In genomic region chr6:54435663-54436062, GRCm38 (mm10) we compare ENCODE assay signal across 20 mouse cellular contexts. TPM values are rescaled to one million over a fixed set of nuclear protein-coding genes. Genes with fewer than 3 reads are reported as not detected.
DNase-seq lines count a peak whose midpoint lies in the region; ATAC-seq and TF ChIP-seq lines count a peak whose summit lies in the region.
"Had no signal": no experiment of that assay in that cellular context is flagged by ENCODE, and none has a peak within 500 bp of the region (broad histone marks: within the 10 kb centered on the region; RNA-seq: fewer than 3 reads in every experiment).

No protein-coding gene starts in this region.

- H3K27ac ChIP-seq in midbrain, embryonic 12.5 days (replicated peaks): no peak overlapping the region
- no peak overlapping the region for H3K27ac ChIP-seq in midbrain, embryonic 14.5 days (replicated peaks; ENCODE audit: low read depth, low read length)
- no peak overlapping the region for H3K27ac ChIP-seq in forebrain, embryonic 15.5 days (replicated peaks)
- H3K27ac ChIP-seq in thymus, adult 2 months (ENCODE audit: control insufficient read depth, insufficient read depth, low read length): no peak overlapping the region
- H3K27ac ChIP-seq: heart, adult 2 months; limb, embryonic 10.5 days; macrophage; midbrain, embryonic 13.5 days had no signal

- H3K4me1 ChIP-seq in midbrain, embryonic 12.5 days: peaks cover 26% of the 10 kb centered on the region
- H3K4me1 ChIP-seq in midbrain, embryonic 14.5 days (ENCODE audit: control insufficient read depth, insufficient read depth, low read length): peaks cover 8% of the 10 kb centered on the region; the same call in 1 of the 2 replicates
- H3K4me1 ChIP-seq in forebrain, embryonic 15.5 days: peaks cover 43% of the 10 kb centered on the region
- H3K4me1 ChIP-seq in thymus, adult 2 months (replicated peaks; ENCODE audit: control insufficient read depth, insufficient read depth, low read length): no peaks in the 10 kb centered on the region

- no peak overlapping the region for H3K9ac ChIP-seq in midbrain, embryonic 12.5 days (replicated peaks)
- no peak overlapping the region for H3K9ac ChIP-seq in midbrain, embryonic 14.5 days (replicated peaks; ENCODE audit: low read length)
- no peak overlapping the region for H3K9ac ChIP-seq in forebrain, embryonic 15.5 days (replicated peaks)
- H3K9ac ChIP-seq: lung, embryonic 14.5 days; midbrain, embryonic 13.5 days had no signal

- 42% methylated on average over 7 of the region's 7 CpGs for WGBS in midbrain, embryonic 12.5 days
- 34% methylated on average over 7 of the region's 7 CpGs for WGBS in midbrain, embryonic 14.5 days
- 21% methylated on average over 7 of the region's 7 CpGs for WGBS in forebrain, embryonic 15.5 days
- WGBS in thymus, adult 2 months: 74% methylated on average over 7 of the region's 7 CpGs

- H3K36me3 ChIP-seq in midbrain, embryonic 12.5 days: no peaks in the 10 kb centered on the region
- H3K36me3 ChIP-seq in midbrain, embryonic 14.5 days (ENCODE audit: control insufficient read depth, insufficient read depth, low read length): no peaks in the 10 kb centered on the region
- H3K36me3 ChIP-seq in forebrain, embryonic 15.5 days: no peaks in the 10 kb centered on the region
- no peaks in the 10 kb centered on the region for H3K36me3 ChIP-seq in thymus, adult 2 months (ENCODE audit: control insufficient read depth, insufficient read depth, low read length)
- H3K36me3 ChIP-seq: limb, embryonic 10.5 days; midbrain, embryonic 13.5 days had no signal

- ATAC-seq in midbrain, embryonic 12.5 days (ENCODE audit: low FRiP score, low read depth): peak; percentile 34; the same call in 1 of the 2 replicates
- ATAC-seq in midbrain, embryonic 14.5 days (ENCODE audit: low FRiP score, low TSS enrichment): no peak; the same call in 1 of the 2 replicates
- 0 out of 2 replicates have a peak, but pooled peaks have one; percentile 11 for ATAC-seq in forebrain, embryonic 15.5 days (replicated peaks)
- ATAC-seq: midbrain, embryonic 13.5 days had no signal

- peaks cover 16% of the 10 kb centered on the region for H3K27me3 ChIP-seq in midbrain, embryonic 12.5 days
- 0 out of 2 replicates have a peak, but pooled peaks cover 3% of the 10 kb centered on the region for H3K27me3 ChIP-seq in midbrain, embryonic 14.5 days (ENCODE audit: control insufficient read depth, insufficient read depth, low read length)
- no peaks in the 10 kb centered on the region for H3K27me3 ChIP-seq in forebrain, embryonic 15.5 days
- no peaks in the 10 kb centered on the region for H3K27me3 ChIP-seq in thymus, adult 2 months (ENCODE audit: control insufficient read depth, insufficient read depth, low read length)

- no peak for TF ChIP-seq POLR2A in thymus, adult 2 months (IDR thresholded peaks at IDR 0.05; ENCODE audit: control insufficient read depth, extremely low read depth, insufficient read depth, low read length, poor library complexity)

- no peaks in the 10 kb centered on the region for H3K9me3 ChIP-seq in midbrain, embryonic 12.5 days
- H3K9me3 ChIP-seq in midbrain, embryonic 14.5 days (ENCODE audit: control insufficient read depth, low read length): no peaks in the 10 kb centered on the region
- no peaks in the 10 kb centered on the region for H3K9me3 ChIP-seq in forebrain, embryonic 15.5 days
- H3K9me3 ChIP-seq: limb, embryonic 10.5 days; midbrain, embryonic 13.5 days had no signal

- no peak for TF ChIP-seq CTCF in thymus, adult 2 months (IDR thresholded peaks at IDR 0.05; ENCODE audit: borderline replicate concordance, control insufficient read depth, extremely low read depth, insufficient read depth, low read length, poor library complexity)

- intact Hi-C loops in heart, postnatal 14 days (cut with DNase I): no loop called here

- H3K4me2 ChIP-seq in midbrain, embryonic 12.5 days (replicated peaks): no peak overlapping the region
- no peak overlapping the region for H3K4me2 ChIP-seq in midbrain, embryonic 14.5 days (ENCODE audit: low read length)
- H3K4me2 ChIP-seq in forebrain, embryonic 15.5 days (replicated peaks): no peak overlapping the region
- H3K4me2 ChIP-seq: liver, embryonic 11.5 days; lung, embryonic 14.5 days; midbrain, embryonic 13.5 days had no signal

- H3K4me3 ChIP-seq in midbrain, embryonic 12.5 days: no peak overlapping the region
- no peak overlapping the region for H3K4me3 ChIP-seq in midbrain, embryonic 14.5 days (replicated peaks; ENCODE audit: low read depth, low read length)
- no peak overlapping the region for H3K4me3 ChIP-seq in forebrain, embryonic 15.5 days
- no peak overlapping the region for H3K4me3 ChIP-seq in thymus, adult 2 months (ENCODE audit: control insufficient read depth, insufficient read depth, low read length)
- H3K4me3 ChIP-seq: erythroblast, embryonic 14.5 days; heart, adult 2 months; limb, embryonic 10.5 days; midbrain, embryonic 13.5 days had no signal

- peak; percentile 49 for DNase-seq in heart, adult 11 months
- no peak for DNase-seq in heart, postnatal 14 days
- no peak for DNase-seq in midbrain, embryonic 14.5 days
- peak; percentile 79 for DNase-seq in R1 (ENCODE audit: low read depth, low spot score)
- no peak for DNase-seq in cerebellum, adult 9-10 months
- no peak for DNase-seq in thymus, adult 2 months
- DNase-seq: cerebellum, adult 11 months; cerebellum, postnatal 25 days; heart, adult 2 months; heart, postnatal 36 days; lung, embryonic 14.5 days; right cerebral cortex, postnatal 14 days; thymus, postnatal 14 days had no signal

RNA-seq across cellular contexts. Expression of gene Wipf3, which starts 6.3 kb away (rescaled TPM):
- total RNA-seq in heart, postnatal 14 days (2021): 10 to 100 TPM; 20.9 to 25.7 TPM
- polyA plus RNA-seq in midbrain, embryonic 12.5 days (2016; fragmentation: Nextera tagmentation; extraction: Ambion mirVana): 0.89 and 1.3 TPM in 2 replicates
- polyA plus RNA-seq in midbrain, embryonic 14.5 days (2014; fragmentation: Nextera tagmentation; extraction: Ambion mirVana): 4.8 and 5.0 TPM in 2 replicates
- 3.6 and 4.6 TPM in 2 replicates for polyA plus RNA-seq in forebrain, embryonic 15.5 days (2015; fragmentation: Nextera tagmentation; extraction: Ambion mirVana)
- 1.1 and 1.6 TPM in 2 replicates for polyA plus RNA-seq in thymus, adult 2 months (2012; rRNA removed)
- polyA plus RNA-seq: erythroblast, embryonic 14.5 days; macrophage had no signal

Comparison
In these comparisons a context has a peak if more than half of its experiments do, and no peak if none do; other contexts are left out.
1. DNase-seq: peak in heart, adult 11 months (single experiment) and R1 (single experiment); none in heart, postnatal 14 days (0 of 2), midbrain, embryonic 14.5 days (single experiment), cerebellum, adult 9-10 months (single experiment) and thymus, adult 2 months (single experiment).